Comparison of ENCODE assay signal across 9 mouse cellular contexts in the genomic region with DNA sequence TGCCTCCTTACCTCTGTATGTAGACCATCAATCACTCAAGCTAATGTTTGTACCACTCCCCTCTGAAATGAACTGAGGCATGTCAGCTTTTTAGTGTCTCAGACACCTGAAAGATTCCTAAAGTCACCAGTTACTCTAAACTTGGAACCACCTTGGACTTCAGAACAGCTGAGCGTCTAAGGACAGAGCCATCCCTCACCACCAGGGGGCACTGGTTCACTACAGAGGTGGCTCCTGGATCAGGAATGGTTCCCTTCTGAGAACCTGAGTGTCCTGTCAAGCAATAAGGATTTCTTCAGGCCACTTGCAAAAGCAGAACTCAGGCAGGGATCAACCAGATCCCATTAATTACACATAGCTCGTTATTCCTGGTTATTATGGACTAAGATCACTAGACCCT. TPM values are rescaled to one million over a fixed set of nuclear protein-coding genes. Genes with fewer than 3 reads are reported as not detected.
DNase-seq lines count a peak whose midpoint lies in the region; ATAC-seq and TF ChIP-seq lines count a peak whose summit lies in the region.
"Had no signal": no experiment of that assay in that cellular context is flagged by ENCODE, and none has a peak within 500 bp of the region (broad histone marks: within the 10 kb centered on the region; RNA-seq: fewer than 3 reads in every experiment).

No protein-coding gene starts in this region.

- ATAC-seq in cerebellum, adult (ENCODE audit: insufficient number of reproducible peaks, low FRiP score, low TSS enrichment), result no peak
- peak; percentile 68 to 79; a peak in 3 of 4 replicates for ATAC-seq in hematopoietic stem cell, adult 5-6 weeks (replicated peaks in 1 of 2; ENCODE audit: insufficient read depth in 1 of 2, low FRiP score in 2 of 2, low TSS enrichment in 1 of 2, low read depth in 1 of 2, poor library complexity in 2 of 2, severe bottlenecking in 2 of 2)
- peak; percentile 77 for ATAC-seq in megakaryocyte progenitor cell, adult 5-6 weeks (replicated peaks; ENCODE audit: poor library complexity)

- H3K27ac ChIP-seq in embryonic fibroblast, embryonic 13.5 days (ENCODE audit: insufficient read depth, low read length), result no peak overlapping the region
- H3K27ac ChIP-seq: midbrain, embryonic 12.5 days had no signal

- no peak for TF ChIP-seq POLR2A in embryonic fibroblast, embryonic 13.5 days (IDR thresholded peaks at IDR 0.05; ENCODE audit: low read depth, low read length)

- H3K4me3 ChIP-seq in embryonic fibroblast, embryonic 13.5 days (ENCODE audit: insufficient read depth, low read length), result no peak overlapping the region
- H3K4me3 ChIP-seq: midbrain, embryonic 12.5 days had no signal

- TF ChIP-seq CTCF in embryonic fibroblast, embryonic 13.5 days (IDR thresholded peaks at IDR 0.05; ENCODE audit: borderline replicate concordance, insufficient read depth, low read length), result peak; percentile 91; the same call in 1 of the 2 replicates

- no peaks in the 10 kb centered on the region for H3K4me1 ChIP-seq in embryonic fibroblast, embryonic 13.5 days (ENCODE audit: control insufficient read depth, insufficient read depth, low read length)

- DNase-seq in cerebellum, adult 11 months, result peak; percentile 51
- peak; percentile 89 to 93 for DNase-seq in adrenal gland, postnatal 36 days
- DNase-seq in layer of hippocampus, postnatal 25 days (ENCODE audit: extremely low spot score in 1 of 2, low spot score in 1 of 2), result peak; percentile 76 to 94
- peak; percentile 51 for DNase-seq in spleen, adult 12 weeks (ENCODE audit: low spot score)

RNA-seq across cellular contexts. Expression of a gene that starts 5.9 kb away (rescaled TPM):
- total RNA-seq in adrenal gland, postnatal 36 days (2021), result 10 to 100 TPM; 21.4 to 24.6 TPM
- polyA plus RNA-seq in embryonic fibroblast, embryonic 13.5 days (2011; ENCODE audit: insufficient read length, low read depth, missing spikeins), result 22.3 and 24.4 TPM in 2 replicates
- 6.3 and 8.2 TPM in 2 replicates for total RNA-seq in hematopoietic stem cell, adult 5-6 weeks (2017)
- 10 to 100 TPM; 48.9 to 51.7 TPM for total RNA-seq in layer of hippocampus, postnatal 25 days (2021)
- total RNA-seq in megakaryocyte progenitor cell, adult 5-6 weeks (2015), result 59.8 and 60.9 TPM in 2 replicates
- 7.0 and 7.9 TPM in 2 replicates for total RNA-seq in megakaryocyte progenitor cell, adult 5-6 weeks (2017)

RNA-seq across cellular contexts. Expression of a gene that starts 30.5 kb away (rescaled TPM):
- 10 to 100 TPM; 13.7 to 23.7 TPM for total RNA-seq in adrenal gland, postnatal 36 days (2021)
- polyA plus RNA-seq in embryonic fibroblast, embryonic 13.5 days (2011; ENCODE audit: insufficient read length, low read depth, missing spikeins), result 9.6 and 14.0 TPM in 2 replicates
- 20.6 and 24.7 TPM in 2 replicates for total RNA-seq in hematopoietic stem cell, adult 5-6 weeks (2017)
- 10 to 100 TPM; 20.8 to 24.0 TPM for total RNA-seq in layer of hippocampus, postnatal 25 days (2021)
- 15.8 and 18.2 TPM in 2 replicates for total RNA-seq in megakaryocyte progenitor cell, adult 5-6 weeks (2015)
- total RNA-seq in megakaryocyte progenitor cell, adult 5-6 weeks (2017), result 22.0 and 24.3 TPM in 2 replicates

RNA-seq across cellular contexts. Expression of a gene that starts 47.1 kb away (rescaled TPM):
- not detected for total RNA-seq in adrenal gland, postnatal 36 days (2021)
- not detected in 2 replicates for polyA plus RNA-seq in embryonic fibroblast, embryonic 13.5 days (2011; ENCODE audit: insufficient read length, low read depth, missing spikeins)
- total RNA-seq in hematopoietic stem cell, adult 5-6 weeks (2017), result not detected in 2 replicates
- total RNA-seq in layer of hippocampus, postnatal 25 days (2021), result not detected
- not detected in 2 replicates for total RNA-seq in megakaryocyte progenitor cell, adult 5-6 weeks (2015)
- total RNA-seq in megakaryocyte progenitor cell, adult 5-6 weeks (2017), result not detected in 2 replicates
- polyA plus RNA-seq: midbrain, embryonic 12.5 days had no signal

RNA-seq across cellular contexts. Expression of a gene that starts 50.4 kb away (rescaled TPM):
- not detected for total RNA-seq in adrenal gland, postnatal 36 days (2021)
- polyA plus RNA-seq in embryonic fibroblast, embryonic 13.5 days (2011; ENCODE audit: insufficient read length, low read depth, missing spikeins), result not detected in 2 replicates
- total RNA-seq in hematopoietic stem cell, adult 5-6 weeks (2017), result not detected in 2 replicates
- total RNA-seq in layer of hippocampus, postnatal 25 days (2021), result under 1 TPM in 1 of 2 experiments, not detected in 1; 0.31 TPM
- not detected in 2 replicates for total RNA-seq in megakaryocyte progenitor cell, adult 5-6 weeks (2015)
- 0.25 TPM in 1 of 2 replicates, not detected in the other for total RNA-seq in megakaryocyte progenitor cell, adult 5-6 weeks (2017)
- polyA plus RNA-seq: midbrain, embryonic 12.5 days had no signal
